Mouse (Mus musculus): ENCODE measurements at regions not wholly inside any gene's neighbourhood (a gene's known extent, or its start where the extent isn't known, plus 50 kb on each side); places are given as distances from the start of the nearest gene placed in this dataset.

DNA sequence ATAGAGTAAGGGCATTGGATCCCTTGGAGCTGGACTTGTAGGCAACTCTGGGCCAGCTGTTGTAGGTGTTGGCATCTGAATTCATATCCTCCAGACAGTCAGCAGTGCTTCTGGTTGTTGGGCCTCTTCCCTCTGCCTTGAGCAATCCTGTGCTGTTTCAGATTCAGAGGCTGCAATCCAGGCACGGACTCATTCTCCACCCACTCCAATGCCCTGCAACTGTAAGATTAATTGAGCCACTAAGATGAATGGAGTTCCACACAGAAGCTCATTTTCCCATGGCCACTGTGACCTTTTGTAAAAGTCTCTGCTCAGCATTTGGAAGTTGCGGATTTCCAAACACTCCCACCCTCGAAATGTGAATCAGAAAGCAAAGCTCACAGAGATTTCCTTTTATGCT, 65.7 kb upstream of the Wdr11 start:
- Histone ChIP-seq H3K9ac (ENCODE audit: control insufficient read depth, low read depth, low read length, poor library complexity, severe bottlenecking) (no peak overlapping the region), H3K4me3 (ENCODE audit: control insufficient read depth in 1 of 2, insufficient read depth in 1 of 2, low read depth in 2 of 2, low read length in 2 of 2) (no peak overlapping the region), H3K27ac (ENCODE audit: control insufficient read depth, low read depth, low read length) (no peak overlapping the region), H3K27me3 (ENCODE audit: control insufficient read depth in 1 of 2, insufficient read depth in 2 of 2, low read length in 2 of 2) (no peaks in the 10 kb centered on the region; a peak in 1 of 4 replicates), H3K36me3 (ENCODE audit: control insufficient read depth in 1 of 2, insufficient read depth in 2 of 2, low read length in 2 of 2) (no peaks in the 10 kb centered on the region), H3K9me3 (replicated peaks; ENCODE audit: insufficient read depth, low read length) (no peaks in the 10 kb centered on the region), H3K79me2 (ENCODE audit: control insufficient read depth, insufficient read depth, low read length, poor library complexity) (no peaks in the 10 kb centered on the region), H3K4me1 (ENCODE audit: control insufficient read depth in 1 of 2, insufficient read depth in 2 of 2, low read length in 2 of 2) (no peaks in the 10 kb centered on the region)
- TF ChIP-seq POLR2AphosphoS2 (IDR thresholded peaks at IDR 0.05; ENCODE audit: low read length) (no peak), TBP (IDR thresholded peaks at IDR 0.05; ENCODE audit: low read depth, low read length) (no peak), RCOR1 (IDR thresholded peaks at IDR 0.05; ENCODE audit: low read depth, low read length) (no peak), CHD2 (IDR thresholded peaks at IDR 0.05; ENCODE audit: low read length) (no peak), MYB (IDR thresholded peaks at IDR 0.05; ENCODE audit: low read depth, low read length) (no peak), USF2 (IDR thresholded peaks at IDR 0.05; ENCODE audit: borderline replicate concordance in 1 of 2, insufficient read depth in 1 of 2, low read depth in 1 of 2, low read length in 2 of 2) (no peak), CHD1 (IDR thresholded peaks at IDR 0.05; ENCODE audit: low read depth, low read length) (no peak), MYC (IDR thresholded peaks at IDR 0.05; ENCODE audit: low read depth, low read length) (no peak), HCFC1 (IDR thresholded peaks at IDR 0.05; ENCODE audit: low read depth, low read length) (no peak), JUND (IDR thresholded peaks at IDR 0.05; ENCODE audit: low read depth, low read length) (no peak), ETS1 (IDR thresholded peaks at IDR 0.05; ENCODE audit: low read depth, low read length) (no peak)
- DNase-seq (ENCODE audit: low read depth, low spot score): no peak

DNA sequence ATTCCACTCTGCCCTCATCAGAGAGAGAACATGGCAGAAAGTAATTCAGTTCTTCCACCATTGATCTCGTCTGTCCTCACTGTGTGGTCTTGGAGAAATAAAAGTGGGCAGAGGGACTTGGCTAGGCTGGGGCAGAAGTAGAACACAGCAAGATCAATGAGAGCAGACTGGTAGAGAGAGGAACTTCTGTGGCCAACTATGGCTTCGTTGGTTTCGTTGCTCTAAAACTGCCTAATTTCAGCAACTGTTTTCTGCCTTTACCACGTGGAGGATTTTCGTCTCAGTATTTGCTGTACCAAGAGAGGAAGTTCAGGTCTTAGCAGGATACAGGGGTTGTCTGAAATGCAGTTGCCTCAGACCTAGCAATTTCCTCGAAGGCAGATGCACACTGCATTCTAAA, 63.4 kb upstream of the Wdr11 start:
- Histone ChIP-seq H3K9ac (ENCODE audit: control insufficient read depth, low read depth, low read length, poor library complexity, severe bottlenecking) (no peak overlapping the region), H3K4me1 (ENCODE audit: control insufficient read depth in 1 of 2, insufficient read depth in 2 of 2, low read length in 2 of 2) (no peaks in the 10 kb centered on the region), H3K9me3 (replicated peaks; ENCODE audit: insufficient read depth, low read length) (no peaks in the 10 kb centered on the region), H3K27me3 (ENCODE audit: control insufficient read depth in 1 of 2, insufficient read depth in 2 of 2, low read length in 2 of 2) (no peaks in the 10 kb centered on the region; a peak in 1 of 4 replicates), H3K36me3 (ENCODE audit: control insufficient read depth in 1 of 2, insufficient read depth in 2 of 2, low read length in 2 of 2) (no peaks in the 10 kb centered on the region), H3K79me2 (ENCODE audit: control insufficient read depth, insufficient read depth, low read length, poor library complexity) (no peaks in the 10 kb centered on the region), H3K4me3 (ENCODE audit: control insufficient read depth in 1 of 2, insufficient read depth in 1 of 2, low read depth in 2 of 2, low read length in 2 of 2) (no peak overlapping the region), H3K27ac (ENCODE audit: control insufficient read depth, low read depth, low read length) (no peak overlapping the region)
- DNase-seq (ENCODE audit: low read depth, low spot score): no peak
- TF ChIP-seq RCOR1 (IDR thresholded peaks at IDR 0.05; ENCODE audit: low read depth, low read length) (no peak), MAZ (IDR thresholded peaks at IDR 0.05; ENCODE audit: low read depth, low read length) (no peak), BHLHE40 (IDR thresholded peaks at IDR 0.05; ENCODE audit: borderline replicate concordance, low read depth, low read length) (no peak), USF2 (IDR thresholded peaks at IDR 0.05; ENCODE audit: borderline replicate concordance in 1 of 2, insufficient read depth in 1 of 2, low read depth in 1 of 2, low read length in 2 of 2) (no peak), CTCF (IDR thresholded peaks at IDR 0.05 in 2 of 3, conservative IDR thresholded peaks at IDR 0.05 in 1 of 3; ENCODE audit: control insufficient read depth in 1 of 3, insufficient read depth in 1 of 3, low read depth in 2 of 3, low read length in 3 of 3, poor library complexity in 1 of 3, severe bottlenecking in 1 of 3) (no peak), MAX (IDR thresholded peaks at IDR 0.05; ENCODE audit: low read length) (no peak), MEF2A (IDR thresholded peaks at IDR 0.05; ENCODE audit: extremely low read depth, insufficient replicate concordance, low read depth, low read length, poor library complexity, severe bottlenecking) (no peak), GATA1 (IDR thresholded peaks at IDR 0.05; ENCODE audit: low read depth, low read length) (no peak), ZC3H11A (IDR thresholded peaks at IDR 0.05; ENCODE audit: low read depth, low read length) (no peak), MYC (IDR thresholded peaks at IDR 0.05; ENCODE audit: low read depth, low read length) (no peak), RAD21 (IDR thresholded peaks at IDR 0.05; ENCODE audit: low read depth, low read length) (no peak), ZKSCAN1 (IDR thresholded peaks at IDR 0.05; ENCODE audit: low read depth, low read length) (no peak), POLR2AphosphoS2 (IDR thresholded peaks at IDR 0.05; ENCODE audit: low read length) (no peak), CHD1 (IDR thresholded peaks at IDR 0.05; ENCODE audit: low read depth, low read length) (no peak)

Measured in MEL (cell line).